Mouse (Mus musculus): ENCODE data around the gene Gpn3. TPM values are rescaled to one million over a fixed set of nuclear protein-coding genes. Genes with fewer than 3 reads are reported as not detected.
"Not testable (repeated sequence)": the region's sequence is repeated elsewhere in the genome, so short reads cannot be mapped to it uniquely, and the experiment has no call there.

Gpn3 gene
- polyA plus RNA-seq, 1 experiment from 2014 or later, result 59.2 TPM

- no peaks in the 10 kb centered on the region for H3K27me3 ChIP-seq (replicated peaks; ENCODE audit: control insufficient read depth, insufficient read depth, low read length)
- H3K36me3 ChIP-seq (ENCODE audit: control insufficient read depth, insufficient read depth, low read length), result peaks cover 5% of the 10 kb centered on the region; the same call in 1 of the 2 replicates
- no peak overlapping the region for H3K4me3 ChIP-seq (ENCODE audit: low read length)
- no peak overlapping the region for H3K9ac ChIP-seq (ENCODE audit: low read depth, low read length)
- 66% methylated on average over 5 of the region's 5 CpGs for WGBS
- no peak overlapping the region for H3K4me2 ChIP-seq (ENCODE audit: low read depth, low read length)
- no peaks in the 10 kb centered on the region for H3K9me3 ChIP-seq (ENCODE audit: control insufficient read depth, low read length)
- H3K27ac ChIP-seq (ENCODE audit: low read length), result no peak overlapping the region
- H3K4me1 ChIP-seq (ENCODE audit: control insufficient read depth, insufficient read depth, low read length), result 0 out of 2 replicates have a peak, but pooled peaks cover 3% of the 10 kb centered on the region
- no peak for ATAC-seq
Observed at GRCm38 (mm10) chr5:122411892-122412291, 40.2 kb downstream of the Gpn3 start.

- 0 out of 2 replicates have a peak, but pooled peaks cover 3% of the 10 kb centered on the region for H3K36me3 ChIP-seq (ENCODE audit: control insufficient read depth, insufficient read depth, low read length)
- H3K9ac ChIP-seq (ENCODE audit: low read depth, low read length), result no peak overlapping the region
- no peak overlapping the region for H3K27ac ChIP-seq (ENCODE audit: low read length)
- no peak overlapping the region for H3K4me2 ChIP-seq (ENCODE audit: low read depth, low read length)
- no peaks in the 10 kb centered on the region for H3K27me3 ChIP-seq (replicated peaks; ENCODE audit: control insufficient read depth, insufficient read depth, low read length)
- no peak overlapping the region for H3K4me3 ChIP-seq (ENCODE audit: low read length)
- ATAC-seq, result no peak
- H3K9me3 ChIP-seq (ENCODE audit: control insufficient read depth, low read length), result no peaks in the 10 kb centered on the region
- 40% methylated on average over 6 of the region's 6 CpGs for WGBS
- 0 out of 2 replicates have a peak, but pooled peaks cover 3% of the 10 kb centered on the region for H3K4me1 ChIP-seq (ENCODE audit: control insufficient read depth, insufficient read depth, low read length)
Observed at GRCm38 (mm10) chr5:122412826-122413225, 41.1 kb downstream of the Gpn3 start.

GRCm38 (mm10) chr5:122414351-122414750 lies 42.7 kb downstream of the Gpn3 start:
- Histone ChIP-seq H3K9me3 (ENCODE audit: control insufficient read depth, low read length) (no peaks in the 10 kb centered on the region), H3K4me1 (ENCODE audit: control insufficient read depth, insufficient read depth, low read length) (0 out of 2 replicates have a peak, but pooled peaks cover 3% of the 10 kb centered on the region), H3K4me2 (ENCODE audit: low read depth, low read length) (no peak overlapping the region), H3K36me3 (ENCODE audit: control insufficient read depth, insufficient read depth, low read length) (0 out of 2 replicates have a peak, but pooled peaks cover 3% of the 10 kb centered on the region), H3K27me3 (replicated peaks; ENCODE audit: control insufficient read depth, insufficient read depth, low read length) (no peaks in the 10 kb centered on the region), H3K9ac (ENCODE audit: low read depth, low read length) (no peak overlapping the region), H3K27ac (ENCODE audit: low read length) (no peak overlapping the region), H3K4me3 (ENCODE audit: low read length) (no peak overlapping the region)
- 85% methylated on average over 5 of the region's 5 CpGs for WGBS
- no peak for ATAC-seq

- Histone ChIP-seq H3K27ac (ENCODE audit: low read length) (no peak overlapping the region), H3K36me3 (ENCODE audit: control insufficient read depth, insufficient read depth, low read length) (no peaks in the 10 kb centered on the region), H3K9ac (ENCODE audit: low read depth, low read length) (no peak overlapping the region), H3K4me1 (ENCODE audit: control insufficient read depth, insufficient read depth, low read length) (0 out of 2 replicates have a peak, but pooled peaks cover 3% of the 10 kb centered on the region), H3K27me3 (replicated peaks; ENCODE audit: control insufficient read depth, insufficient read depth, low read length) (no peaks in the 10 kb centered on the region), H3K4me2 (ENCODE audit: low read depth, low read length) (no peak overlapping the region), H3K4me3 (ENCODE audit: low read length) (no peak overlapping the region), H3K9me3 (ENCODE audit: control insufficient read depth, low read length) (no peaks in the 10 kb centered on the region)
- WGBS, result 89% methylated on average over 12 of the region's 12 CpGs
- no peak for ATAC-seq
Observed at GRCm38 (mm10) chr5:122415465-122415864, 43.8 kb downstream of the Gpn3 start.

- ATAC-seq, result peak; percentile 32
Observed at GRCm38 (mm10) chr5:122420676-122421075, 49.0 kb downstream of the Gpn3 start.

GRCm38 (mm10) chr5:122421271-122422068 lies 49.8 kb downstream of the Gpn3 start, which contains the start of gene Anapc7:
Anapc7 (plus strand) TSS chr5:122421693.
- no peaks in the 10 kb centered on the region for H3K9me3 ChIP-seq (ENCODE audit: control insufficient read depth, low read length)
- H3K27me3 ChIP-seq (replicated peaks; ENCODE audit: control insufficient read depth, insufficient read depth, low read length), result no peaks in the 10 kb centered on the region
- peak within 1 kb of the TSS; percentile 99 for H3K9ac ChIP-seq (ENCODE audit: low read depth, low read length)
- no peaks in the 10 kb centered on the region for H3K36me3 ChIP-seq (ENCODE audit: control insufficient read depth, insufficient read depth, low read length)
- 18% methylated on average over 17 of the region's 17 CpGs for WGBS
- peak within 1 kb of the TSS; percentile 86 for H3K4me2 ChIP-seq (ENCODE audit: low read depth, low read length)
- peaks cover 15% of the 10 kb centered on the region for H3K4me1 ChIP-seq (ENCODE audit: control insufficient read depth, insufficient read depth, low read length)
- H3K4me3 ChIP-seq (ENCODE audit: low read length), result peak within 1 kb of the TSS; percentile 97
- ATAC-seq, result peak; percentile 17
- H3K27ac ChIP-seq (ENCODE audit: low read length), result peak within 1 kb of the TSS; percentile 87

More at GRCm38 (mm10) chr5:122420676-122421075, 49.0 kb downstream of the Gpn3 start:
- H3K4me1 ChIP-seq (ENCODE audit: control insufficient read depth, insufficient read depth, low read length), result peaks cover 15% of the 10 kb centered on the region
- not testable (repeated sequence) for H3K9ac ChIP-seq (ENCODE audit: low read depth, low read length); H3K9me3 ChIP-seq (ENCODE audit: control insufficient read depth, low read length); H3K27ac ChIP-seq (ENCODE audit: low read length); H3K4me3 ChIP-seq (ENCODE audit: low read length); H3K4me2 ChIP-seq (ENCODE audit: low read depth, low read length); H3K36me3 ChIP-seq (ENCODE audit: control insufficient read depth, insufficient read depth, low read length); H3K27me3 ChIP-seq (replicated peaks; ENCODE audit: control insufficient read depth, insufficient read depth, low read length)
- WGBS, result 52% methylated on average over 4 of the region's 4 CpGs

GRCm38 (mm10) chr5:122422071-122422964 lies 50.6 kb downstream of the Gpn3 start:
- Histone ChIP-seq H3K4me2 (ENCODE audit: low read depth, low read length) (peak overlapping the region; percentile 88), H3K4me3 (ENCODE audit: low read length) (peak overlapping the region; percentile 97), H3K9me3 (ENCODE audit: control insufficient read depth, low read length) (no peaks in the 10 kb centered on the region), H3K27me3 (replicated peaks; ENCODE audit: control insufficient read depth, insufficient read depth, low read length) (no peaks in the 10 kb centered on the region), H3K4me1 (ENCODE audit: control insufficient read depth, insufficient read depth, low read length) (peaks cover 15% of the 10 kb centered on the region), H3K27ac (ENCODE audit: low read length) (peak overlapping the region; percentile 87), H3K9ac (ENCODE audit: low read depth, low read length) (peak overlapping the region; percentile 99), H3K36me3 (ENCODE audit: control insufficient read depth, insufficient read depth, low read length) (no peaks in the 10 kb centered on the region)
- WGBS, result under 1% methylated on average over 73 of the region's 73 CpGs
- peak; percentile 93 for ATAC-seq

- Histone ChIP-seq H3K36me3 (ENCODE audit: control insufficient read depth, insufficient read depth, low read length) (0 out of 2 replicates have a peak, but pooled peaks cover 1% of the 10 kb centered on the region), H3K4me2 (ENCODE audit: low read depth, low read length) (peak overlapping the region; percentile 88), H3K4me1 (ENCODE audit: control insufficient read depth, insufficient read depth, low read length) (peaks cover 15% of the 10 kb centered on the region), H3K27me3 (replicated peaks; ENCODE audit: control insufficient read depth, insufficient read depth, low read length) (no peaks in the 10 kb centered on the region), H3K9ac (ENCODE audit: low read depth, low read length) (peak overlapping the region; percentile 99), H3K9me3 (ENCODE audit: control insufficient read depth, low read length) (no peaks in the 10 kb centered on the region), H3K4me3 (ENCODE audit: low read length) (peak overlapping the region; percentile 97), H3K27ac (ENCODE audit: low read length) (no peak overlapping the region)
- WGBS, result 22% methylated on average over 14 of the region's 15 CpGs
- ATAC-seq, result no peak
Observed at GRCm38 (mm10) chr5:122423083-122423482, 51.4 kb downstream of the Gpn3 start.

GRCm38 (mm10) chr5:122425550-122425949 lies 53.9 kb downstream of the Gpn3 start:
- Histone ChIP-seq H3K9ac (ENCODE audit: low read depth, low read length) (no peak overlapping the region), H3K4me3 (ENCODE audit: low read length) (no peak overlapping the region), H3K27ac (ENCODE audit: low read length) (no peak overlapping the region), H3K4me1 (ENCODE audit: control insufficient read depth, insufficient read depth, low read length) (peaks cover 15% of the 10 kb centered on the region), H3K36me3 (ENCODE audit: control insufficient read depth, insufficient read depth, low read length) (peaks cover 19% of the 10 kb centered on the region), H3K4me2 (ENCODE audit: low read depth, low read length) (no peak overlapping the region), H3K27me3 (replicated peaks; ENCODE audit: control insufficient read depth, insufficient read depth, low read length) (no peaks in the 10 kb centered on the region), H3K9me3 (ENCODE audit: control insufficient read depth, low read length) (no peaks in the 10 kb centered on the region)
- 64% methylated on average over 2 of the region's 2 CpGs for WGBS
- ATAC-seq, result no peak
